Mouse (Mus musculus) olfactory bulb, adult 2 months (tissue): ENCODE data around the gene Klc2.
"Not testable (repeated sequence)": the region's sequence is repeated elsewhere in the genome, so short reads cannot be mapped to it uniquely, and the experiment has no call there.

ENCODE experiments used
- CTCF ChIP-seq: fragments of 200-500 bp; IDR thresholded peaks from 2 replicates; pipeline ENCODE4 v1.5.1; 2012; ENCODE audit warnings: low read depth, mild to moderate bottlenecking, low read length, moderate library complexity; ENCODE audit not compliant: insufficient read depth
- POLR2A ChIP-seq: fragments of 200-500 bp; IDR thresholded peaks from 2 replicates; pipeline ENCODE4 v1.6.1; 2012; ENCODE audit warnings: mild to moderate bottlenecking, low read depth, low read length, moderate library complexity; ENCODE audit not compliant: insufficient read depth

- not testable (repeated sequence) for TF ChIP-seq POLR2A, CTCF
Measured at GRCm38 (mm10) chr19:5149041-5149440, 30.7 kb upstream of the Klc2 start.
